Mouse (Mus musculus): ENCODE results near the gene Nsmce3.

DNA sequence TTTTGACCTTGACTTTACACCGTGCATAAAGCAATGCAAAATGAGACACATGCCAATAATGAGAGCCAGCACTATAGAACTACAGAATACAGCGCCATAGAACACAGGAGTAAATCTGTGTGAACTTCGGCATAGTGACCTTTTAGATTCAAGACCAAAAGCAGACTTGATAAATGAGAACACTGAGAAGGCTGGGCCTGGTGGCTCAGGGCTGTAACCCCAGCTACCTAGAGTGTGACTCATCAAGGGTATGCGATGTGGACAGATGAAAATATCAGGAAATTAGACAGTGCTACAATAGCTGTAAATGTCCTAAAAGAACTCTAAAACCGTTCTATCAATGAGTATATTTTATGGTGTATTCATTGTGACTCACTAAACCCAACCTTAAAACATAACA is 7.6 kb upstream of the Nsmce3 start:
- no peak for TF ChIP-seq POLR2A (IDR thresholded peaks at IDR 0.05; ENCODE audit: low read depth, low read length)
- TF ChIP-seq CTCF (IDR thresholded peaks at IDR 0.05; ENCODE audit: extremely low read depth, insufficient read depth, insufficient read length, insufficient replicate concordance), result no peak
